Mouse (Mus musculus) neural tube, embryonic 14.5 days (tissue): ENCODE results near the gene Tfap2e. TPM values are rescaled to one million over a fixed set of nuclear protein-coding genes. Genes with fewer than 3 reads are reported as not detected.

ENCODE experiments used
- ATAC-seq: fragments of 200-750 bp; cut with Nextera tagmentation; 2 replicates; pipeline ENCODE4 v1.8.0; 2017; ENCODE audit warnings: low read depth, mild to moderate bottlenecking, moderate TSS enrichment, moderate library complexity
- H3K27ac ChIP-seq: fragments of 300-500 bp; sonication (generic); 2 replicates; pipeline ENCODE4 v1.5.1; 2014; ENCODE audit warnings: low read depth, mild to moderate bottlenecking, control low read depth, low read length, moderate library complexity, mixed read lengths
- H3K27me3 ChIP-seq: fragments of 300-500 bp; sonication (generic); 2 replicates; pipeline ENCODE4 v1.6.1; 2014; ENCODE audit warnings: low read length; ENCODE audit not compliant: control insufficient read depth, insufficient read depth
- H3K36me3 ChIP-seq: fragments of 300-500 bp; sonication (generic); 2 replicates; pipeline ENCODE4 v1.6.1; 2014; ENCODE audit warnings: low read length, mixed read lengths; ENCODE audit not compliant: control insufficient read depth, insufficient read depth
- H3K4me1 ChIP-seq: fragments of 300-500 bp; sonication (generic); 2 replicates; pipeline ENCODE4 v1.6.1; 2014; ENCODE audit warnings: low read length; ENCODE audit not compliant: control insufficient read depth, insufficient read depth
- H3K4me2 ChIP-seq: fragments of 300-500 bp; sonication (generic); 2 replicates; pipeline ENCODE4 v1.6.1; 2014; ENCODE audit warnings: mild to moderate bottlenecking, low read depth, low read length, control low read depth
- H3K4me3 ChIP-seq: fragments of 300-500 bp; sonication (generic); 2 replicates; pipeline ENCODE4 v1.5.1; 2014; ENCODE audit warnings: low read depth, low read length, control low read depth, mixed read lengths
- H3K9ac ChIP-seq: fragments of 300-500 bp; sonication (generic); replicated peaks from 2 replicates; pipeline ENCODE4 v1.6.1; 2014; ENCODE audit warnings: low read depth, mild to moderate bottlenecking, control low read depth, low read length, mixed read lengths
- H3K9me3 ChIP-seq: fragments of 300-500 bp; sonication (generic); 2 replicates; pipeline ENCODE4 v1.6.1; 2016; ENCODE audit warnings: low read length; ENCODE audit not compliant: control insufficient read depth
- WGBS: fragments of 180-500 bp; shearing (Covaris S2); extraction: QIAGEN DNeasy Blood & Tissue Kit; methylation state at CpG from one replicate; pipeline ENCODE4 v1.1.7; 2014; 5-methylcytosine and 5-hydroxymethylcytosine counted together
- polyA plus RNA-seq: library from polyadenylated mRNA; unstranded; fragments of >200 nt; fragmentation: Nextera tagmentation; extraction: Ambion mirVana; gene quantifications from 2 replicates; pipeline ENCODE4 v1.2.1, GENCODE M21; 2014

The Tfap2e gene
- polyA plus RNA-seq, 1 experiment from 2014 or later: not detected

- Histone ChIP-seq H3K27ac (no peak overlapping the region), H3K4me1 (peaks cover 24% of the 10 kb centered on the region), H3K27me3 (no peaks in the 10 kb centered on the region), H3K9me3 (no peaks in the 10 kb centered on the region), H3K36me3 (peaks cover 30% of the 10 kb centered on the region), H3K4me2 (no peak overlapping the region), H3K4me3 (no peak overlapping the region), H3K9ac (no peak overlapping the region)
- no peak for ATAC-seq
- WGBS: 84% methylated on average over 10 of the region's 10 CpGs
Observed at GRCm38 (mm10) chr4:126746194-126746840, 10.3 kb upstream of the Tfap2e start.

GRCm38 (mm10) chr4:126745506-126746193, 9.6 kb upstream of the Tfap2e start:
- Histone ChIP-seq H3K4me3 (no peak overlapping the region), H3K4me2 (no peak overlapping the region), H3K27ac (no peak overlapping the region), H3K9me3 (no peaks in the 10 kb centered on the region), H3K9ac (no peak overlapping the region), H3K27me3 (no peaks in the 10 kb centered on the region), H3K4me1 (peaks cover 19% of the 10 kb centered on the region), H3K36me3 (peaks cover 30% of the 10 kb centered on the region)
- no peak for ATAC-seq
- WGBS: 32% methylated on average over 13 of the region's 13 CpGs

GRCm38 (mm10) chr4:126744831-126745230, 8.8 kb upstream of the Tfap2e start:
- no peak for ATAC-seq
- H3K4me1 ChIP-seq: peaks cover 12% of the 10 kb centered on the region
- 90% methylated on average over 14 of the region's 14 CpGs for WGBS
- H3K9ac ChIP-seq: no peak overlapping the region
- H3K27me3 ChIP-seq: no peaks in the 10 kb centered on the region
- no peak overlapping the region for H3K4me3 ChIP-seq
- no peak overlapping the region for H3K4me2 ChIP-seq
- H3K9me3 ChIP-seq: no peaks in the 10 kb centered on the region
- no peak overlapping the region for H3K27ac ChIP-seq
- peaks cover 30% of the 10 kb centered on the region for H3K36me3 ChIP-seq

- H3K9me3 ChIP-seq: no peaks in the 10 kb centered on the region
- 6% methylated on average over 11 of the region's 11 CpGs for WGBS
- H3K36me3 ChIP-seq: peaks cover 20% of the 10 kb centered on the region
- H3K9ac ChIP-seq: no peak overlapping the region
- no peak overlapping the region for H3K4me2 ChIP-seq
- H3K27me3 ChIP-seq: no peaks in the 10 kb centered on the region
- peaks cover 2% of the 10 kb centered on the region; the same call in 1 of the 2 replicates for H3K4me1 ChIP-seq
- no peak overlapping the region for H3K4me3 ChIP-seq
- no peak for ATAC-seq
- no peak overlapping the region for H3K27ac ChIP-seq
Observed at GRCm38 (mm10) chr4:126743713-126744112, 7.7 kb upstream of the Tfap2e start.

- H3K36me3 ChIP-seq: peaks cover 14% of the 10 kb centered on the region
- no peaks in the 10 kb centered on the region for H3K9me3 ChIP-seq
- ATAC-seq: no peak
- H3K27ac ChIP-seq: no peak overlapping the region
- peaks cover 4% of the 10 kb centered on the region for H3K27me3 ChIP-seq
- no peaks in the 10 kb centered on the region for H3K4me1 ChIP-seq
- no peak overlapping the region for H3K4me3 ChIP-seq
- WGBS: 56% methylated on average over 2 of the region's 2 CpGs
- H3K4me2 ChIP-seq: no peak overlapping the region
- no peak overlapping the region for H3K9ac ChIP-seq
Observed at GRCm38 (mm10) chr4:126742976-126743375, 6.9 kb upstream of the Tfap2e start.

GRCm38 (mm10) chr4:126741448-126741847, 5.4 kb upstream of the Tfap2e start:
- Histone ChIP-seq H3K4me2 (no peak overlapping the region), H3K4me3 (no peak overlapping the region), H3K9ac (no peak overlapping the region), H3K4me1 (no peaks in the 10 kb centered on the region), H3K27ac (no peak overlapping the region), H3K36me3 (peaks cover 9% of the 10 kb centered on the region), H3K9me3 (no peaks in the 10 kb centered on the region), H3K27me3 (peaks cover 17% of the 10 kb centered on the region)
- WGBS: 4% methylated on average over 12 of the region's 12 CpGs
- peak; percentile 62; the same call in 1 of the 2 replicates for ATAC-seq

- Histone ChIP-seq H3K4me3 (no peak overlapping the region), H3K27me3 (peaks cover 24% of the 10 kb centered on the region), H3K4me1 (0 out of 2 replicates have a peak, but pooled peaks cover 5% of the 10 kb centered on the region), H3K9ac (no peak overlapping the region), H3K27ac (no peak overlapping the region), H3K4me2 (no peak overlapping the region), H3K36me3 (peaks cover 9% of the 10 kb centered on the region; the same call in 1 of the 2 replicates), H3K9me3 (no peaks in the 10 kb centered on the region)
- ATAC-seq: no peak
- WGBS: 22% methylated on average over 10 of the region's 10 CpGs
Observed at GRCm38 (mm10) chr4:126739966-126740676, 4.1 kb upstream of the Tfap2e start.

GRCm38 (mm10) chr4:126735382-126736000, 549 bp downstream of the Tfap2e start:
- 3% methylated on average over 40 of the region's 62 CpGs for WGBS
- Histone ChIP-seq H3K9ac (no peak overlapping the region), H3K4me3 (peak overlapping the region; percentile 18), H3K4me1 (0 out of 2 replicates have a peak, but pooled peaks cover 5% of the 10 kb centered on the region), H3K9me3 (no peaks in the 10 kb centered on the region), H3K36me3 (no peaks in the 10 kb centered on the region), H3K27ac (no peak overlapping the region), H3K27me3 (peaks cover 49% of the 10 kb centered on the region), H3K4me2 (peak overlapping the region; percentile 27)
- no peak for ATAC-seq
